Mouse (Mus musculus) E14TG2a.4 (cell line): ENCODE results near the gene Gpr22.

Source experiments
- H3K27me3 ChIP-seq: 2 replicates; pipeline ENCODE4 v1.6.1; 2014; ENCODE audit warnings: low read length, control low read depth; ENCODE audit not compliant: insufficient read depth
- H3K36me3 ChIP-seq: 2 replicates; pipeline ENCODE4 v1.6.1; 2014; ENCODE audit warnings: low read length, control low read depth; ENCODE audit not compliant: insufficient read depth
- H3K4me1 ChIP-seq: replicated peaks from 2 replicates; pipeline ENCODE4 v1.6.1; 2014; ENCODE audit warnings: low read depth, low read length, control low read depth
- H3K4me3 ChIP-seq: replicated peaks from 2 replicates; pipeline ENCODE4 v1.5.1; 2014; ENCODE audit warnings: mild to moderate bottlenecking, low read length
- H3K9me3 ChIP-seq: 2 replicates; pipeline ENCODE4 v1.6.1; 2014; ENCODE audit warnings: low read length, control low read depth
- CTCF ChIP-seq: conservative IDR thresholded peaks from 2 replicates; pipeline ENCODE4 v1.5.1; 2014; ENCODE audit warnings: low read length
- NANOG ChIP-seq: IDR thresholded peaks from 2 replicates; pipeline ENCODE4 v1.6.1; 2014; ENCODE audit warnings: borderline replicate concordance, low read length, mixed read lengths
- POU5F1 ChIP-seq: IDR thresholded peaks from 2 replicates; pipeline ENCODE4 v1.6.1; 2014; ENCODE audit warnings: low read length, borderline replicate concordance

The Gpr22 gene

DNA sequence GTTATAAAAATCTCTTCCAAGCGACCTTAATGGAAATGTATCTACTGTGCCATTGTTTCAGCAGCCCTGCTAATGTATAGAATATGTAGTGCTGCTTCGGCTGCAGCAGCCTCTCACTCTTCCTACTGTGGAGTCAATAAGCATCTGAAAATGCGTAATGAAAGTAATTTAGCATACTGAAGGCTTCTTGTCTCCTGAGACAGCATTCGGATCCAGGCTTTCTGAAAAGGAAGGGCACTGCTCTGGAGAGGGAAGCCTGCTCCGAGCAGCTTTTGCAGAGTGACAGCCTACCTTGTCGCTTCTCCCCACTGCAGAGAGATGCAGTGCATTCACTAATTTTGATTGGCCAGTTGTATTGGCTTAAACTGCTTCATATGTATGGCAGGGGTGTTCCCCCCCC, at the start of gene Gpr22:
TSS of gene Gpr22 (minus strand) at position 348 of the 400 bp plus-strand sequence.
- no peak for TF ChIP-seq POU5F1
- TF ChIP-seq CTCF, result no peak
- no peak for TF ChIP-seq NANOG
- no peaks in the 10 kb centered on the region for H3K9me3 ChIP-seq
- peaks cover 12% of the 10 kb centered on the region for H3K4me1 ChIP-seq
- H3K27me3 ChIP-seq, result no peaks in the 10 kb centered on the region
- H3K36me3 ChIP-seq, result no peaks in the 10 kb centered on the region
- no peak within 1 kb of the TSS for H3K4me3 ChIP-seq

DNA sequence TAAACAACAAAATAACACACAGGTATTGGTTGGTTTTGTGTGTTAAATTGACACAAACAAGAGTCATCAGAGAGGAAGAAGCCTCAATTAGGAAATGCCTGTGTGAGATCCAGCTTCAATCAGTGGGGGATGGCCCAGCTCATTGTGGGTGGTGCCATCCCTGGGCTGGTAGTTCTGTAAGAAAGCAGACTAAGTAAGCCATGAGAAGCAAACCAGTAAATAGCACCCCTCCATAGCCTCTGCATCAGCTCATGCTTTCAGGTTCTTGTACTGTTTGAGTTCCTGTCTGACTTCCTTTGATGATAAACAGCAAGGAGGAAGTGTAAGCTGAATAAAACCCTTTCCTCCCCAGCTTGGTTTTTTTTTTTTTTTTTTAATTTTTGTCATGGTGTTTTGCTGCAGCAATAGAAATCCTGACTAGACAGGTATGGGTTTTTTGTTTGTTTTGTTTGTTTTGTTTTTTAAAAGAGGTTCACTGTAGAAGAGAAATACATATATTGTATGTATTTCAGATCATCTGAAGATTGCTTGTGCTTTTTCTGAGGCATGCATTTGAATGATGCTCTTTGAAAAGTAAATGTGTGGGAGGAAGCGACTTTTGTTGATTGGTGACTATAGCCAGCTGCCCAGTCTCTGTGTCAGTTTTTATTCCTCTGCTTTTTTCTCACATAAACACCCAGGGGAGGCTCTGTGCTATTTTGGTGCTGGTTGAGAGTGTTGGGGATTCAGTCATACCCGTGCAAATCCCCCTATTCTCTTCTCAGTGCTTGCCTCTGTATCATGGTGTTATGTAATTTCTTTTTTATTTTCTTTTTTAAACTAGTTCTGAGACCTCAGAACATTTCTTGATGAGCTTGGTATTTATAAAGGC, 42.4 kb upstream of the Gpr22 start:
- Histone ChIP-seq H3K4me3 (no peak overlapping the region), H3K27me3 (no peaks in the 10 kb centered on the region), H3K4me1 (peaks cover 3% of the 10 kb centered on the region; the same call in 1 of the 2 replicates), H3K36me3 (no peaks in the 10 kb centered on the region), H3K9me3 (no peaks in the 10 kb centered on the region)
- TF ChIP-seq NANOG, result no peak
- no peak for TF ChIP-seq POU5F1
- TF ChIP-seq CTCF, result no peak

DNA sequence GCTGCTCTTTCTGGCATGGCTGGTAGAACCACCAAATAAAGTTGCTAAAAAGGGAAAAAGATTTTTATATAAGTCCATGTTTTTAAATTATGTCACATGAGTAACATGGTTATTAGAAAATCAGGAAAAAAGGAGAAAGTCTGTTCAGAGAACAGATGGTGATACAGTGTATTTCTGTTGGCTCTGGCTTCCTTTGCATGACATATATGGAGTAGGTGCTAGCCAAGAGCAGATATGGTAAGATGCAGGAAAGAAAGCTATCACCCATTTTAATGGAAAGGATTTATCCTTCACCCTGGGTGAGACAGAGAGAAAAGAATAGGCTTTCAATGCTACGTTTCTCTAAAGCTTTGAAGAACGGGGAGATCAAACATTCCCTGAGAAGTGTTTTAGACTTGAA, 40.7 kb upstream of the Gpr22 start:
- no peaks in the 10 kb centered on the region for H3K36me3 ChIP-seq
- TF ChIP-seq POU5F1, result no peak
- no peak for TF ChIP-seq CTCF
- TF ChIP-seq NANOG, result no peak
- H3K27me3 ChIP-seq, result no peaks in the 10 kb centered on the region
- H3K9me3 ChIP-seq, result no peaks in the 10 kb centered on the region
- no peak overlapping the region for H3K4me3 ChIP-seq
- peaks cover 7% of the 10 kb centered on the region for H3K4me1 ChIP-seq

DNA sequence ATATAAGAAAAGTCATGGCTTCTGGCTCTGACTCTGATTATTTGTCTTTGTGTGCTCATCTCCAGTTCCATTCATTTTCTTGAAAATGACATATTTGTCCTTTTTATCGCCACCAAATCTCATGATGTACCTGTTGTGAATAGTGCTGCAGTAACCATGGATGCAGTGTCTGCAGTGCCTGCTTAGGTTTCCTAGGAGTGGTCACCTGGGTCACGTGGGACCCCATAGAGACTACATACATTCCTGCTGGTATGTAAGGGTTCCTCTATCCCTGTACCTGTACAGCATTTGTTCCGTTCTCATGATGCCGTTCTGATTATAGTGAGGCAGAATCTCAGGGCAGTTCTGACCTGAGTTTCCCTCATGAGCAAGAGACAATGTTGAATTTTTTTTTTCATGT, 36.1 kb upstream of the Gpr22 start:
- H3K36me3 ChIP-seq, result no peaks in the 10 kb centered on the region
- no peaks in the 10 kb centered on the region for H3K27me3 ChIP-seq
- TF ChIP-seq NANOG, result no peak
- no peak for TF ChIP-seq POU5F1
- TF ChIP-seq CTCF, result no peak
- peaks cover 8% of the 10 kb centered on the region for H3K4me1 ChIP-seq
- peak overlapping the region; percentile 66 for H3K4me3 ChIP-seq
- H3K9me3 ChIP-seq, result no peaks in the 10 kb centered on the region

DNA sequence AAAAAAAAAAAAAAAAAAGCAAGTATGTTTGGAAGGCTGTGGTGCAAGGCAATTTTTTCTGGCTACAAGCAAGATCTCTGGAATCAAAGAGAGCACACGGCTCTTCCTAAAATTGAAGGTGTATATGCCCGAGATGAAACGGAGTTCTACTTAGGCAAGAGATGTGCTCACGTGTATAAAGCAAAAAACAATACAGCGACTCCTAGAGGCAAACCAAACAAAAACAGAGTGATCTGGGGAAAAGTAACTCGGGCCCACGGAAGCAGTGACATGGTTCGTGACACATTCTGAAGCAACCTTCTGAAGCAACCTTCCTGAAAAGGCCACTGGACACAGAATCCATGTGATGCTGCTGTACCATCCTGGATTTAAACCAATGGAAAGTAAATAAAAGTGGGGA, 33.6 kb upstream of the Gpr22 start:
- H3K4me3 ChIP-seq, result no peak overlapping the region

DNA sequence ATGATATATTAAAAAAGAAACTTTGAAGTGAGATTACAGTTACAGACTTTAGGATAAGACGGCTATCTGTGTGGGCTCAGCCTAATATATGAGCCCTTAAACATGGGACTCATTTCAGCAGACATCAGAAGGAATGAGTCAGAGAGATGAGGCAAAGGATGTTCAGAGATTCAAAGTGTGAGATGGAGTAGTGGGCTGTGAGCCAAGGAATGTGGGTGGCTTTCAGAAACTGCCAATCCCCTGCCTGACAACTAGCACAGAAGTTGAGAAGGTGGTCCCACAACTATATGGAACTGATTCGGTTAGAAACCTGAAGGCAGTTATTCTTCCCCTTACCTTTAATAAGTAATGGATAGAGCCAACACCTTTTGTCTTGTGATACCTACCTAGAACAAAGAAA, 20.9 kb upstream of the Gpr22 start:
- no peaks in the 10 kb centered on the region for H3K36me3 ChIP-seq
- H3K4me1 ChIP-seq, result peaks cover 17% of the 10 kb centered on the region
- no peak overlapping the region for H3K4me3 ChIP-seq
- H3K27me3 ChIP-seq, result no peaks in the 10 kb centered on the region
- H3K9me3 ChIP-seq, result no peaks in the 10 kb centered on the region
- TF ChIP-seq NANOG (no peak), POU5F1 (no peak), CTCF (no peak)

More for the DNA sequence above, 33.6 kb upstream of the Gpr22 start:
- Histone ChIP-seq H3K4me1 (peaks cover 8% of the 10 kb centered on the region), H3K27me3 (no peaks in the 10 kb centered on the region), H3K9me3 (no peaks in the 10 kb centered on the region), H3K36me3 (no peaks in the 10 kb centered on the region)
- TF ChIP-seq NANOG (no peak), POU5F1 (no peak), CTCF (peak; percentile 26)

DNA sequence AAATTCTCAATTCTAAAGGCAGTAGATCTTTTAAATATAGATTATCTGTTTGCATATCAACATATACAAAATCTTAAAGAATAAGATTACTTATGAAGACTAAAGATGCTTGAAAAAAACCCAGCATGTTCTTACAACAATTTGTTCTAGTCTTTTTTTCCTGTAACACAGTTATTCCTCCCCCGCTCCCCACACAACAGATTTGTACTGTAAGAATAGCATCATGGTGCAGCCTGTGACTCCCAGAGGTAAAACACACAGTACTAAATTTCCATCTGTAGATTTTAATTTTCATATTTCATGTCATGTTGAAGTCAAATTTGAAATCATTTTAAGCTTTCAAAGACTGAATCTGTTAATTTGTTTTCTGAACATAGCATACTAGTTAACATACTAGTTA, 16.4 kb upstream of the Gpr22 start:
- TF ChIP-seq NANOG, result no peak
- TF ChIP-seq CTCF, result no peak
- TF ChIP-seq POU5F1, result no peak
- no peaks in the 10 kb centered on the region for H3K9me3 ChIP-seq
- no peaks in the 10 kb centered on the region for H3K36me3 ChIP-seq
- peaks cover 61% of the 10 kb centered on the region for H3K4me1 ChIP-seq
- no peak overlapping the region for H3K4me3 ChIP-seq
- no peaks in the 10 kb centered on the region for H3K27me3 ChIP-seq

DNA sequence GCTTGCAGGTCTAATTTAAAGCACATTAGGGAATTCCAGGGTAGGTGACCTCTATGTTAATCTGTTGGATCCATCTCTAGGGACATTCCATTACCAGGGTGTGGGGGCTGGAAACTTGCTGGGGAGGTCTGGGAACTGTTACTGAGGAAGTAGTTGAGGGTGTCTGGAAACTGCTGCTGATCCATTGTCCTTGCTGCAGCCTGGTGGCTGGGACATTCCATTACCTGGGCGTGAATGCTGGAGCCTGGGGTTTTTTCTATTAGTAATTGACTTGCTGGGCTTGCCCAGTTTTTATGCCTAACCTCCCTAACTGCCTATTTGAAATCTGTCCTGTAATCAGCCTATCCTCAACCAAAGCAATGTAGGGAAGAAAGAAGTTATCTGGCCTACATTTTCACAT, 13.0 kb upstream of the Gpr22 start:
- H3K27me3 ChIP-seq, result no peaks in the 10 kb centered on the region
- H3K9me3 ChIP-seq, result no peaks in the 10 kb centered on the region
- H3K4me1 ChIP-seq, result peaks cover 69% of the 10 kb centered on the region
- H3K4me3 ChIP-seq, result no peak overlapping the region
- TF ChIP-seq NANOG, result no peak
- no peak for TF ChIP-seq CTCF
- no peak for TF ChIP-seq POU5F1
- no peaks in the 10 kb centered on the region for H3K36me3 ChIP-seq
